Mouse (Mus musculus): ENCODE results near the gene Prss34.

GRCm38 (mm10) chr17:25272326-25272725 is 25.9 kb upstream of the Prss34 start:
- TF ChIP-seq POLR2A (IDR thresholded peaks at IDR 0.05; ENCODE audit: borderline replicate concordance, control insufficient read depth, low read depth, low read length) = no peak
- TF ChIP-seq CTCF (IDR thresholded peaks at IDR 0.05; ENCODE audit: control insufficient read depth, insufficient read depth, low read length) = no peak

All from bone marrow, adult 2 months (tissue).